Mouse (Mus musculus) kidney, postnatal 4 days (tissue): ENCODE results near the gene Arid2.
"Not testable (repeated sequence)": the region's sequence is repeated elsewhere in the genome, so short reads cannot be mapped to it uniquely, and the experiment has no call there.

Source experiments
- DNase-seq, 2 experiments: peaks; one replicate each; pipeline ENCODE4 v3.0.0; 2021; ENCODE audit warnings: mixed read lengths in 2 of 2

Arid2 gene

DNA sequence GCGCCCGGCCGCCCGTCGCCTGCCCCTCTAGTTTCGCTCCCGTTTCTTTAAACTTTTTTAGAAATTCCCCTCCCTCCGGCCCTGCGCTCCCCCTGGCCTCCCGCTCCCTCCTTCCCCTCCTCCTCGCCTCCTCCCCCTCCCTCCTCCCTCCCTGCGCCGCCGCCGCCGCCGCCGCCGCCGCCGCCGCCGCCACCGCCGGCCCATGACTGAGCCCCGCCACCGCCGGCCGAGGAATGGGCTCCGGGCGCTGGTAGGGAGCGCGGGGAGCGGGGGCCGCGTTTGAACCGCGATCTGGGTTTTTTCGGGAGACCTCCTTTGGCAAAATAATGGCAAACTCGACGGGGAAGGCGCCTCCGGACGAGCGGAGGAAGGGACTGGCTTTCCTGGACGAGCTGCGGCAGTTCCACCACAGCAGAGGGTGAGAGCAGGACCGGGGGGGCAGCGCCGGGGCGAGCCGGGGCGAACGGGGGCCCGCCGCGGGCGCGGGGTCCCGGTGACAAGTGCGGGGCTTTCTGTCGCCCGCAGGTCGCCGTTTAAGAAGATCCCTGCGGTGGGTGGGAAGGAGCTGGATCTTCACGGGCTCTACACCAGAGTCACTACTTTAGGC, at the start of gene Arid2:
Gene Arid2, plus strand, starts transcription at position 150 of the 607 bp plus-strand sequence.
- DNase-seq = peak; percentile 80 to 86

DNA sequence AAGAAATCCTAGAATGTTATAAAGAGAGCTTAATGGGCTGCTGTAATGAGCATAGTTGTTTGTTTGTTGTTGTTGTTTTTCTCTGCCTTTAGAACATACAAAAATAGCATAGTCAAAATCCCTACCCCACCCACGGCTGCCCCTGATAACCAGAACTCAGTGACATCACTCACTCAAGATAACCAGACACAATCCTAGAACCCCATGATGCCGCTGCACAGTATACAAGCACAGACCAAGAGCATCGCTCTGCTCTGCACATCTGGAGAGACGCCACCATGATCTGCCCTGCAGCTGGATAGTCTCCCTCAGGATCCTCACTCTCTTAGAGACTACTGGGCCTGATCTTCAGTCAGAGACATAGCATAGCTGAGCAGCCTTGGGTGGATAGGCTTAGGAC, 49.2 kb upstream of the Arid2 start:
- DNase-seq = no peak

DNA sequence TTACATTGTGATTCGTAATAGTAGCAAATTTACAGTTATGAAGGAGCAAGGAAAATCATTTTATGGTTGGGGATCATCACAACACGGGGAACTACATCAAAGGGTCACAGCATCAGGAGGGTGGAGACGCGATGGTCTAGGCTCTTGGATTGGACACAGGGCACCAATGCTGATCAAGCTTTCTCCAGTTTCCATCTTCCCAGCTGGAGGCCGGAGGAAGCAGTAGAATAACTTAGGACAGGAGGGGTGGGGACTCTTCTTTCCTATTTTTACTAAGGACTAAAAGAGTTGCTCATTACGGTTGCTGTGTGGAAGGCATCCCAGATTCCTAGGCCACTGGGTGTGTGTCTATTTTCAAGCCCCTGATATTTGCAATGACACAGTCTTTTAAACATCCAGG, 43.1 kb upstream of the Arid2 start:
- DNase-seq = no peak

DNA sequence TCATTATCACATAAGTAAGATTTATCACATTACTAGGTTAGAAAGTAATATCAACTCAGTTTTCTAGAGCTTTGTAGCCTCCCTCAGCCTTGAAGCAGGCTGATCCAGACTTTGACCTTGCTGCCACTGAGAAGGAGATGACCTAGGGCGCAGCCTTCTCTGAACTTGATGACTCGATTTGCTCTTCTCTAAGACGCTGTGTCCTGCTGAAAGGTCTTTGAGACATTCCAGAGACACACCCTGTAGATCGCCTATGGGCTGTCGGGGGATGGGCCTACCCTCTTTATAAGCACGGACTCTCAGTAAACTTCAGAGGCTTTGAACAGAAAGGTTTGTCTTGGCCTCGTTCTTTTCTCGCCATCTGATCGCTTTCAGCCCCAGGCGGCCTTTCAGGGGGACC, 42.6 kb upstream of the Arid2 start:
- DNase-seq = not testable (repeated sequence)

DNA sequence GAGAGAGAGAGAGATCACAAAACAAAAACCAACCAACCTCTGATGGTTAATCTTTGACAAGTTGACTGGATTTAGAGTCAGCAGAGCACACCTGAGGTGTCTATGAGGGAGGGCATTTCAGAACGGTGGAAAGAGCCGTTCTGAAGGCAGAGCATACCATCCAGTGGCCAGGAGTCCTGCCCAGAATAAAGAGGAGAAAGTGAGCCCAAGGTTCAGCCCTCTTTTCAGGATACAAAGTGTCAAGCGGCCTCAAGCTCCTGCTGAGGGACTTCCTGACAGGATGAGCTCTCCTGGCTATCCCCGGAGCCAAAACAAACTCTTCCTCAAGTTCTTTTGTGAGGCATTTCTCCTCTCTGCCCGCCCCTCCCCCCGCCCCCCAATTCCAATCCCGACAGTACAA, 33.5 kb upstream of the Arid2 start:
- DNase-seq = no peak

DNA sequence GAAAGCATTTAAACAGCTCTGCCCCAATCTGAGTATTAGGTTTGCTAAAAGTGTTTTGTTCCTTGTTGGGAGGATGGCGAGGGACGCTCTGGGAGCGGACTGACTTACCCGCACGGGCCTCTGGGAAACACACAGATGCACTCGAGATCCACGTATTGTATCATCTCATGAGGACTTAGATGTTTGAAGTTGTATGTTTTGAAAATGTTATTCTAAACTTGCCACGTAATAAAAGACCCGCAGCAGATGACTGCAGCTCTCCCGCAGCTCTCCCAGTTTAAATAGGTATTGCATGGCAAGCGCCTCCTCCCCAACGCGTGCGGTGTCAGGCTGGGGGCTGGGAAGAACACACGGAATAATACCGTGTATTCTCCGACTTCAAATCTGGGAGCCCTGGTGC, 33.0 kb upstream of the Arid2 start:
- no peak for DNase-seq

DNA sequence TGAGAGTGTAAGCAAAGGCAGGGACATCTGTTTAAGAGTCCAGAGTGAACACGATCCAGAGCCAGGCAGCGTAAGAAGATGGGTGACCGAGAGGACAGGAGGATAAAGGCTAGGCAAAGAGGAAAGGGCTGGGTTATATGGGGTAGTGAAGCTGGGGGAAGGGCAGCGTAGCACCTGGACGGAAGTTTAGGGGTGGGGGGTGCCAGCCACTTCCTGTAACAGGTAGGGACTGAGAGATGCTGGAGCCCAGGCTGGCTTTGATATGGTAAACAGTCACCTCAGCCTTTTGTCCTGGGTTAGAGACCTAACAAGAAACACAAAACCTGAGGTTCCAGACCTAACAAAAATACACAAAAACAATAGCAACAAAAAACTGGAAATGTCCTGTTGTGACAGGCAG, 29.5 kb upstream of the Arid2 start:
- no peak for DNase-seq

DNA sequence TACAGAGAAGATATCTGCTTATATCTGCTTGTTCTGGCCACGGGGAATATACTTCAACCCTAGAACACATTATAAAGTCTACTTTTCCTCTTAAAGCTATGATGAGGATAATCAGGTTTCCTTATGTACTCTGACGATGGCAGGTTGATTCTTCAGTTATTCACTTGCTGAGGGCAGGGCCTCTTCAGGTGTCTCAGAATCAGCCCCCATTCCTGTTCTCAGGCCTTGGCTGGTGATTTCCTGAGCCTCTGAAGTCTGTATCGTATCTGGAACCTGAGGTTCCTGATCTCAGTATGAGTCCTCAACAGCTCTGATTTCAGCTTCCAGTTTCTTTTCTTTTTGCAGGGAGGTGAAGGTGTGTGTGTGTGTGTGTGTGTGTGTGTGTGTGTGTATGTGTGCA, 22.7 kb upstream of the Arid2 start:
- DNase-seq = no peak

DNA sequence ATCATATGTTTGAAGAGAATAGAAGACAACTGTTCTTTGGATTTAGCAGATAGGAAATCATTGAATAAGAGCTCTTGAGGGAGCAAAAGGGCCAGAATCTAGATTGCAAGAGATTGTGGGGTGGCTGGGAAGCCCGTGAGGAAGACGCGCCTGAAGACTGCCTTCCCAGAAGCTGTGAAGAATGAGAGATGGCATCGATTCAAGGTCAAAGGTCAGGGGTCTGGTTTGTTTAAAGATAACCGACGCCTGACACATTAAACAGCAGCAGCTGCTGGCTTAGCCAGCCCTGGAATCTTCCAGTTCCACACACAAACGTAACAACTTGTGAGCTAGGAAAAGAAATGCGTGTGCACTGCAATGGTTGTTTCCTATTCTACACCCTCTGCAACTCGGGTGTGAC, 19.4 kb upstream of the Arid2 start:
- peak in 1 of 2 experiments; percentile 3 for DNase-seq

DNA sequence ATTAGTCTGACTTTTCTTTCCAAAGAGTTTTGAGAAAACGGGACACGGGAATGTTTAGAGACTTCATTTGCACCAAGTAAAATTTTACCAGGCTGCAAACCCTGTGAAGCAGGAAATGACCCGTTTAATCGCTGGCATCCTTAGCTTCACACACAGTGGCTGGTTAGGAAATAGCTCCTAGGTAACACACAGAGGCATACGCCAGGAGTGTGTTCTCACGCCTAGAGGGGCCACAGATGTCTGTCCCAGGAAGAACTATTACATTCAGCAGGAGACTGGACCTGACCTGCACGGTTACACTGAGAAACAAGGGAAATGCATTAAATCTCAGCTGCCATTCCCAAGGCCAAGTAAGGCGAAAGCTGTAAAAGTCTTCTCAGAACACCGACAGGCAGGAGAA, 18.7 kb upstream of the Arid2 start:
- peak in 1 of 2 experiments; percentile 6 for DNase-seq

DNA sequence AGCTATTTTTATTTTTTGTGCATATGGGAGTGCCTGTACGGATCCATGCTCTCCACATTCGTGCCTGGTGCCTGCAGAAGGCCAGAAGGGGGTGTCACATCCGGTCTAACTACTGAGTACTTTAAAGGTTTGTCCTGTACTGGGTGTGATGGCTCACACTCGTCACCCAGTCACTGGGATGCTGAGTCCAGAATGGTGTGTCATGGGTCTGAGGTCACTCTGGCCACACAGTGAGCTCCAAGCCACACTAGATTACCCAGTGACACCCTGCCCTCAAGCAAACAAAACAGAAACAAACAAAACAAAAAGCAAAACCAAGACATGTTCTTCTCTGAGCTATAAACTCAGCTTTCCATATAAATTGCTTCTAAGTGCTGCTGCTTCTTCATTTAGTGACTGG, 17.9 kb upstream of the Arid2 start:
- DNase-seq = no peak

DNA sequence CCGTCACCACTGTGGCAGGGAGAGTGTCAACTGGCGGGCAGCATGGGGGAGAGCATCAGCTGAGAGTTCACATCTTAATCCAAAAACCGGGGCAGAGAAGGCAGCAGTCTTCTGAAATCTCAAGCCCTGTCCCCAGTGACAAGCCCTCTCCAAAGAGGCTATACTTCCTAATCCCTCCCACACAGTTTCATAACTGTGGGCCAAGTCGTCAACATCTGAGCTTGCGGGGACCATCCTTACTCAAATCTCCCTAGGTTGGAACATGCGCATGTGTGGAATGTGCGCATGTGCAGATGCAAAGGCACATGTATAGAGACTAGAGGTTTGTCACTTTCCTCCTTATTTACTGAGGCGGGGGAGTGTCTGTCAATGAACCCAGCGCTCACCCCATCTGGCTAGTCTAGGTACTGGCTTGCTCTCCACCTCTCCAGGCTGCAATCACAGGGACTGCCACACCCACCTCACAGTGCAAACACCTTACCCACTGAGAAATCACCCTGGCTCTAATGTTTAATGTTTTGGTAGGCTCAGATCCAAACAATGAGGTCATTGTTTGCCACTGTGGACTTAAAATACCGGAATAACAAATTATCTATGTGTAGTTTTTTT, 16.9 kb upstream of the Arid2 start:
- DNase-seq = no peak

DNA sequence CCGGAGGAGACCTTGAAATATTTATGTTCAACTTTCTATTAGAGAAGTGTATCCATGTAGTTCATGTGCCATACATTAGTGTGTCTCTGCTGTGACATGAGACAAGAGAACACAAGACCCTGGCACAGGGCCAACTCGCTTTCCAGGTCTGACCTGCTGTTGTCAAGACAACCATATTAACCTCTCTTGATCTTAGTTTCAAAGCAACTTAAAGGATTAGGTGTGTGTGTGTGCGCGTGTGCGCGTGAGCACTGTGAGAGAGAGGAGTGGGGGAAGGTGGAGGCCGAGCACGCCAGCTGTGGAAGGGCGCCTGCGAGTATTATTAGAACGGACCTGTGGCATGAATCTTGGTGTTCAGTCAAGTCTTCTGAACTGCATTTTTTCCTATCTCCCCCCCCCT, 15.0 kb upstream of the Arid2 start:
- DNase-seq = peak; percentile 55 to 68

DNA sequence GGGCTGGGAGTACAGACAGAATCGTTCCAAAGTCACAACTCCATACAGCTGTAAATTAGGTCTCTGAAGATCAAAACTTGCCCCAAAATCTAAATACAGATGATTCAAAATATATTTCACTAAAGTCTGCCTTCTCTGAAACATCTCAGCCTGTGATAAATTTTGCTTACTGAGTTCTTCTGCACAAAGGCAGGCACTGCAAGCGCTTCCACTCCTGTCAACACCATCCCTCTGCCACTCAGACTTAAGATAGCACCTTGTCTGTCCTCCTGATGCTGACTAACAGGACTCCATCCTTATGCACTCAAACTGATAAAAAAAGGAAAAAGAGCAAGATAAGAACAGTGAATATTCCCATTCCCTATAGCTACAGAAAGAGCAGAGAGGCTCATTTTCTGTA, 13.0 kb upstream of the Arid2 start:
- no peak for DNase-seq

DNA sequence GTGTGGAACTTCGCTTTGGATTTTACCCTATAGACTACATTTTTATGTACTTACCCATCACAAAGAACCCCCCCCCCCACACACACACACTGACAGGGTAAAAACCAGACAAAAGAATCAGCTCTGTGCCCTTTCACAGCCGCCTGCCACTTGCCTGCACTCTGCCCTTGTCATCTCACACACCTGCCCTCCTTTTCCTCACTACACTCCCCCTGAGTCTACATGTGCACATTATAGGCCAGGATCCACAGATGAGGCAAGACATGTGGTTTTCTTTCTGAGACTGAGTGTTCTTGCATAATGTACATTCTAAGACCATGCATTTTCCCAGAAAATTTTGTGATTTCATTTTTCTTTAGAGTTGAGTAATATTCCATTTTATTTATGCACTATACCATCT, 12.1 kb upstream of the Arid2 start:
- no peak for DNase-seq

DNA sequence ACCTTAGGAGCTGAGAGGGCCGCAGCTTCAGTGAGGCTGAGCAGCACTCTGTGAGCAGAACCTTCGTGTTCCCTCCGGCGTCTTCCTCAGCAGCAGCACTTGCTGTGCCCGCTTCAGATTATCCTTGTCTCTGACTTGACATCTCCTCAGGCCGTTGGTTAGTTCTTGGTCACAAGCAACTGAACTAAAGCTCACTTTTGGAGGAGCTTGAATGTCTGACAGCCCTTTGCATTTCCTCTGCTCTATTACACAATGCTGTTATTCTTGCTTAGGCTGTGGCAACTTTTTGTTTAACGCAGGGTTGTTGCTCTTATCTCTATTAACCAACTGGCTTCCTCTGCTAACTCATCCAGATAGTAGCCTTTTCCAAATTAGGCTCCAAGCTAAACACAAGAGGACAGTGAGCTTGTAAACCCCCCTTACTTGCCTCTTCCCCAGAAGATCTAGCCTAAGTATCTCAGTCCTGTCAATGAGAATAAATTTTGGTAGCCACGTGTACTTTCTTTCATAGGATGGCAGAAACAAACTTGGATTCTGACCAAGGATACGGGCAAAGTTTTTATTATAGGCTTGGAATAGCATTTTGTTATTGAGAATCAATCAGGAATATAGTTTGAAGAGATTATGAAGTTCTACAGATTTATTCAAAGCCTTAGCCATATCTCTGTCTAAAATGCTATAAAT, 11.4 kb upstream of the Arid2 start:
- DNase-seq = no peak

DNA sequence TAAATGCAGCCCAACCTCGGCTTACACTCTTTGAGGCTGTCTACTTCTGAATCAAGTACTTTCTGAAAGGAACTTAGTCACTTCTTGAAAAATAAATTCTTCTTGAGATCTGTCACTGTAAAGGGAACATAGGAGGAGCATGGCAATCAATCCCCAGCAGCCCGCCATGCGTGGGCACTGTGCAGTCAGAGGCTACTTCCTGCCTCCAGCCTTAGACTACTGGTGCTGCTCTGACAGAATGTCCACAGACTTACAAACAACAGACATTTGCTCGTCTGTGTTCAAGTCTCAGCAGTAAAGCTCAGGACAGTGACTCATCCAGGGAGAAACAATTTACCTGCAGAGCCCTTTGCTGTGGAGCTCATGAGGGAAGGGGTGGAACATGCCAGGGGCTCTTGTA, 10.3 kb upstream of the Arid2 start:
- no peak for DNase-seq

DNA sequence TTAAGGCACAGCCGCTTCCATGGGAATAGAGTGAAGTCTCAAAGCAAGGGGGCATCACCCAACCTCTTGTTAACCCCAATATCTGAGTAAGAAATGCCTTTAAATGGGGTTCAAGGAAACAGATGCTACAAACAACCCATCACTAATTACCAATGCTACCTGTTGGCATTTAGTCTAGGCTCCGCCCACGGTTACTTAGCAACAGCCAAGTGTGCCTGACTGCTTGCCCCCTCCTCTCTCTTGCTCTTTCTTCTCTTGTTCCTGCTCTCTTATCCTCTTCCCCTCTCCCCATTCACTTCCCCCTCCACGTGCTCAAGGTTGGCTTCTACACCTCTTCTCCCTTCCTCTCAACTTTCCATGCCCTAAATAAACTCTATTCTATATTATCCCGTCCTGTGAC, 6.1 kb upstream of the Arid2 start:
- no peak for DNase-seq

DNA sequence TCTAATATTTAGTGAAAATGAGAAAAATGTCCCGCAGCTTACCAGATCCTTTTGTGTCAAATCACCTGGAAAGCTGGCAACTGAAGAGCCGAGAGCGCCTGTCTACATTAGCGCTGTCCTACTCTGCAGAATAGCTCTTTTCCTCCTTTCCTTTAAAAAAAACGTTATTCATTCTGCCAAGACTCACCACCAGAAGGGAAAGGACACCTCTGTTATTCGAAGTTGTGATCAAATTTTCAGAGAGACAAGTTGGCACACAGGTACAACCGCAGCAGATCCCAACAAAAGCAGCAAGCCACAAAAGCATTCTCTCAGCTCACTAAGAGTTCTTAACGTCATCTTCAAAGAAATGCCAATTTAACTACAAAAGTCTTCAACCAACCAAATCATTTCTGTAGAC, 4.2 kb upstream of the Arid2 start:
- no peak for DNase-seq

DNA sequence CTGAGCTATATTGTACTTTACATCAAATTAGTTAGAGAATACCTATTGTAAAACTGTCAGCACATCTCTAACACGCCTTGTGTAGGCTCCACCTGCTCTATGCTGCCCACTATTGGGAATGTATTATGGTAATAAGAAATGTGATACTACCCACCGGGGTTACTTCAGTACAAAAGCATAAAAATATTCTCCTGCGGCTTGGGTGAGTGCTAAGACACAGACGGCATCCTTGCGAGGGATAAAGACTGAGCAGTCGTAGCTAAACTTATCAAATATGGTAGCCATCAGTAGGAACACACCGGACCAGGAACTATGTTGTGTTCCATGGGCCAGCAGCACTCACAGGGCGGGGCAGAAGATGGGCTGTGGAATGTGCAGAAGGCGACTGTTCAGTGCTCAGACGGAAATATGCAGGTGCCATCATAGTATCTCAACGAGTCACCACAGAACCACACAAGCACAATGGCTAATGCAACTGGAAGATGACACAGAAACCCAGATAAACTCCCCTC, 3.3 kb upstream of the Arid2 start:
- peak; percentile 46 to 67 for DNase-seq

DNA sequence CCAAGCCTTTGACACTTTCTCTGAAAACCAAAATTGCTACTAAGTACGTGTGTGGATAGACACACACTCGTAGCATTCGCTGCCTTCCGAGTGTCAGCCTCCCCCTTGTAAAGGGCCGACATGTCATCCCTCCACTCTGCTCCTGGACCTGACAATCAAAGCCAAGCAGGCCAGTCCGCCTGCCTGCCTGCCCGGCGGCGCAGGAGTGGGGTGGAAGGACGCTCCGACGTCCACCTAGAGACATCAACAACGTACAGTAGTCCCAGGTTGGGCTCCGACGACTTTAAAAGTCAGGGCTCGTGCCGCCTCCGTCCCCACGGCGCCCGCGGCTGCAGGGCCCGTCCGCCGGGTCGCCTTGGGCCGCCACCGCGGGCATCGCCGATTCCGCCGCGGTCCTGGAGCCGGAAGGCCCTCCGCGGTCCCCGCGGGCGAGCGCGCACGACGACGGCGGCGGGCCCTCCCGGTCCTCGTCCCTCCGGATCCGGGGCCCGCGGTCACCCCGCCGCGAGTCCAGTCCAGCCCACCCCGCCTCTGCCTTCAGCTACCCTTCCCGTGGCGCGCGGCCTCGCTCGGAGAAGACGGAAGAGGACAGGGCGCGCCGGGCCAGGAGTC, 2.5 kb upstream of the Arid2 start:
- no peak for DNase-seq

DNA sequence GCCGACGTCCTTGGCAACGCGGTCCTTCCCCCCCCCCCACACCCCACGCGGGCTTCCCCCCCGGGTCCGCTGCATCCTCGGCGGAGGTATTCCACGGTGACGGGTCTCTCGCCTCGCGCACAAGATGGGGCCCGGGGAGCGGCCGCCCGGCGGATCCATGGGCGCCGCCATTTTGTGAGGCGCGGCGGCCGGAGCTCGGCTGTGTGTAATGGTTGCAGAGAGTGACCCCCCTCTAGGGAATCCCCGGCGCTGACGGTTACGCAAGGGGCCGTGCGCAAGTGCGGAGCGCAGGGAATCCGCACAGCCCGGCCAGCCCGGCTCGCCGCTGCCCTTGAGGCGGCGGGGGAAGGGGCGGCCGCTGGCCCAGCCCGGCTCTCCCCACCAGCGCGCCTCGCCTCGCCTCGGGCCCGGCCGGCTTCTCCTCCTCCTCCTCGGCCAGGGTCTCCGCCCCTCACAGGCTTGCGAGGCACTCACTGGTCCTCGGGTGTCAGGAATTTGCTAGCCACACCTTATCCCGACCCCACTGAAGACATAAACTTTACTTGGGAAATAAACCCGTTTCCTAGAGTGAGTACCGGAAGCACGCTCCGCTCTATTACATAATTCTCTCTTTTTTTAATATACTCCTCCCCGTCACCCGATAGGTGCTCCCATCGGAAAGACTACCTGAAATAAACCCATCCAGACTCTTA, 1.8 kb upstream of the Arid2 start:
- DNase-seq = peak; percentile 89 to 94
